Mouse (Mus musculus): ENCODE measurements around the gene Olfr921.

GRCm38 (mm10) chr9:38724044-38724443 lies 48.8 kb upstream of the Olfr921 start:
- TF ChIP-seq CTCF (IDR thresholded peaks at IDR 0.05; ENCODE audit: low read depth) = no peak
- TF ChIP-seq EP300 (IDR thresholded peaks at IDR 0.05; ENCODE audit: low read depth) = no peak

Data from liver, embryonic 14.5 days (tissue).